8 mouse cellular contexts compared by ENCODE assay signal in genomic region chr8:122336251-122336910, GRCm38 (mm10). TPM values are rescaled to one million over a fixed set of nuclear protein-coding genes. Genes with fewer than 3 reads are reported as not detected.
DNase-seq lines count a peak whose midpoint lies in the region; ATAC-seq and TF ChIP-seq lines count a peak whose summit lies in the region.

No protein-coding gene starts in this region.

- TF ChIP-seq POLR2A in brain, embryonic 14.5 days (IDR thresholded peaks at IDR 0.05; ENCODE audit: borderline replicate concordance, extremely low read depth, insufficient read depth, insufficient read length, poor library complexity, severe bottlenecking): 0 out of 2 replicates have a peak, but pooled peaks have one; percentile 7
- TF ChIP-seq POLR2A in thymus, adult 2 months (IDR thresholded peaks at IDR 0.05; ENCODE audit: control insufficient read depth, extremely low read depth, insufficient read depth, low read length, poor library complexity): no peak

- ATAC-seq in heart, embryonic 16.5 days (replicated peaks; ENCODE audit: extremely low read depth, insufficient read depth, low FRiP score): peak; percentile 21
- peak; percentile 69 for ATAC-seq in midbrain, embryonic 15.5 days (replicated peaks)

- peaks cover 4% of the 10 kb centered on the region for H3K4me1 ChIP-seq in heart, embryonic 16.5 days (ENCODE audit: control insufficient read depth, insufficient read depth, low read length)
- peaks cover 28% of the 10 kb centered on the region for H3K4me1 ChIP-seq in limb, embryonic 10.5 days
- peaks cover 16% of the 10 kb centered on the region for H3K4me1 ChIP-seq in midbrain, embryonic 15.5 days
- H3K4me1 ChIP-seq in thymus, adult 2 months (replicated peaks; ENCODE audit: control insufficient read depth, insufficient read depth, low read length): peaks cover 1% of the 10 kb centered on the region

- no peak for TF ChIP-seq CTCF in brain, embryonic 14.5 days (IDR thresholded peaks at IDR 0.05; ENCODE audit: borderline replicate concordance, extremely low read depth, insufficient read depth, insufficient read length)
- no peak for TF ChIP-seq CTCF in thymus, adult 2 months (IDR thresholded peaks at IDR 0.05; ENCODE audit: borderline replicate concordance, control insufficient read depth, extremely low read depth, insufficient read depth, low read length, poor library complexity)

- H3K36me3 ChIP-seq in heart, embryonic 16.5 days (ENCODE audit: control insufficient read depth, insufficient read depth): peaks cover 36% of the 10 kb centered on the region
- peaks cover 14% of the 10 kb centered on the region for H3K36me3 ChIP-seq in limb, embryonic 10.5 days
- no peaks in the 10 kb centered on the region for H3K36me3 ChIP-seq in midbrain, embryonic 15.5 days (replicated peaks)
- peaks cover 40% of the 10 kb centered on the region for H3K36me3 ChIP-seq in thymus, adult 2 months (ENCODE audit: control insufficient read depth, insufficient read depth, low read length)

- H3K4me3 ChIP-seq in heart, embryonic 16.5 days (ENCODE audit: low read length): peak overlapping the region; percentile 44
- peak overlapping the region; percentile 72 for H3K4me3 ChIP-seq in limb, embryonic 10.5 days
- peak overlapping the region; percentile 50 for H3K4me3 ChIP-seq in midbrain, embryonic 15.5 days
- H3K4me3 ChIP-seq in thymus, adult 2 months (ENCODE audit: control insufficient read depth, insufficient read depth, low read length): no peak overlapping the region

- intact Hi-C loops in gastrocnemius, postnatal 14 days (cut with DNase I; ENCODE audit: low total_unique reads): no loop called here

- H3K9me3 ChIP-seq in heart, embryonic 16.5 days (replicated peaks; ENCODE audit: control insufficient read depth, low read length): no peaks in the 10 kb centered on the region
- H3K9me3 ChIP-seq in limb, embryonic 10.5 days (replicated peaks): no peaks in the 10 kb centered on the region
- no peaks in the 10 kb centered on the region for H3K9me3 ChIP-seq in midbrain, embryonic 15.5 days

- 35% methylated on average over 81 of the region's 81 CpGs for WGBS in heart, embryonic 16.5 days
- WGBS in limb, embryonic 10.5 days: 2% methylated on average over 80 of the region's 81 CpGs
- 4% methylated on average over 81 of the region's 81 CpGs for WGBS in midbrain, embryonic 15.5 days
- WGBS in thymus, adult 2 months: 97% methylated on average over 81 of the region's 81 CpGs

- DNase-seq in heart, adult 11 months: no peak
- peak; percentile 82 for DNase-seq in brain, embryonic 14.5 days (ENCODE audit: low read depth)
- DNase-seq in gastrocnemius, postnatal 14 days: peak; percentile 41
- DNase-seq in limb, embryonic 10.5 days (ENCODE audit: low spot score): peak; percentile 86
- no peak for DNase-seq in MN1 (ENCODE audit: low spot score)
- DNase-seq in thymus, adult 2 months: no peak

- H3K27me3 ChIP-seq in heart, embryonic 16.5 days (ENCODE audit: control insufficient read depth, insufficient read depth, low read length): no peaks in the 10 kb centered on the region
- peaks cover 77% of the 10 kb centered on the region for H3K27me3 ChIP-seq in limb, embryonic 10.5 days (ENCODE audit: low read depth, poor library complexity, severe bottlenecking)
- peaks cover 49% of the 10 kb centered on the region for H3K27me3 ChIP-seq in midbrain, embryonic 15.5 days (replicated peaks)
- H3K27me3 ChIP-seq in thymus, adult 2 months (ENCODE audit: control insufficient read depth, insufficient read depth, low read length): no peaks in the 10 kb centered on the region

- H3K4me2 ChIP-seq in heart, embryonic 16.5 days (ENCODE audit: low read depth, low read length): peak overlapping the region; percentile 66
- peak overlapping the region; percentile 77 for H3K4me2 ChIP-seq in midbrain, embryonic 15.5 days

- H3K9ac ChIP-seq in heart, embryonic 16.5 days (ENCODE audit: low read length): peak overlapping the region; percentile 46; the same call in 1 of the 2 replicates
- peak overlapping the region; percentile 51 for H3K9ac ChIP-seq in midbrain, embryonic 15.5 days

- no peak overlapping the region for H3K27ac ChIP-seq in heart, embryonic 16.5 days (ENCODE audit: low read length)
- H3K27ac ChIP-seq in limb, embryonic 10.5 days: peak overlapping the region; percentile 67
- 0 out of 2 replicates have a peak overlapping the region, but pooled peaks have one; percentile 3 for H3K27ac ChIP-seq in midbrain, embryonic 15.5 days
- H3K27ac ChIP-seq in thymus, adult 2 months (ENCODE audit: control insufficient read depth, insufficient read depth, low read length): no peak overlapping the region

RNA-seq across cellular contexts. Expression of gene Trhr2, which starts 24.2 kb away (rescaled TPM):
- not detected in 2 replicates for polyA plus RNA-seq in heart, embryonic 16.5 days (2015; fragmentation: Nextera tagmentation; extraction: Ambion mirVana)
- 0.09 and 0.10 TPM in 2 replicates for polyA plus RNA-seq in brain, embryonic 14.5 days (2012; rRNA removed)
- total RNA-seq in gastrocnemius, postnatal 14 days (2021): not detected
- polyA plus RNA-seq in limb, embryonic 10.5 days (2016; fragmentation: Nextera tagmentation; extraction: Ambion mirVana): not detected in 2 replicates
- polyA plus RNA-seq in midbrain, embryonic 15.5 days (2015; fragmentation: Nextera tagmentation; extraction: Ambion mirVana): not detected in 2 replicates
- 0.35 and 0.51 TPM in 2 replicates for polyA plus RNA-seq in thymus, adult 2 months (2012; rRNA removed)

RNA-seq across cellular contexts. Expression of gene Zc3h18, which starts 40.0 kb away (rescaled TPM):
- 28.2 and 28.7 TPM in 2 replicates for polyA plus RNA-seq in heart, embryonic 16.5 days (2015; fragmentation: Nextera tagmentation; extraction: Ambion mirVana)
- polyA plus RNA-seq in brain, embryonic 14.5 days (2012; rRNA removed): 44.5 and 51.8 TPM in 2 replicates
- 10 to 100 TPM; 21.6 to 23.5 TPM for total RNA-seq in gastrocnemius, postnatal 14 days (2021)
- polyA plus RNA-seq in limb, embryonic 10.5 days (2016; fragmentation: Nextera tagmentation; extraction: Ambion mirVana): 84.2 and 86.1 TPM in 2 replicates
- 38.9 and 41.3 TPM in 2 replicates for polyA plus RNA-seq in midbrain, embryonic 15.5 days (2015; fragmentation: Nextera tagmentation; extraction: Ambion mirVana)
- 66.3 and 69.8 TPM in 2 replicates for polyA plus RNA-seq in thymus, adult 2 months (2012; rRNA removed)

RNA-seq across cellular contexts. Expression of gene Zfpm1, which starts 54.4 kb away (rescaled TPM):
- polyA plus RNA-seq in heart, embryonic 16.5 days (2015; fragmentation: Nextera tagmentation; extraction: Ambion mirVana): 2.9 and 3.1 TPM in 2 replicates
- polyA plus RNA-seq in brain, embryonic 14.5 days (2012; rRNA removed): 8.1 and 16.9 TPM in 2 replicates
- 1 to 10 TPM; 8.4 to 8.6 TPM for total RNA-seq in gastrocnemius, postnatal 14 days (2021)
- 1.3 and 1.5 TPM in 2 replicates for polyA plus RNA-seq in limb, embryonic 10.5 days (2016; fragmentation: Nextera tagmentation; extraction: Ambion mirVana)
- polyA plus RNA-seq in midbrain, embryonic 15.5 days (2015; fragmentation: Nextera tagmentation; extraction: Ambion mirVana): 1.5 and 1.8 TPM in 2 replicates
- polyA plus RNA-seq in thymus, adult 2 months (2012; rRNA removed): 100 and 134 TPM in 2 replicates

Comparison
In these comparisons a context has a peak if more than half of its experiments do, and no peak if none do; other contexts are left out.
1. H3K27ac ChIP-seq: peak in limb, embryonic 10.5 days (single experiment) and midbrain, embryonic 15.5 days (single experiment); none in heart, embryonic 16.5 days (single experiment) and thymus, adult 2 months (single experiment).
2. DNase-seq: peak in brain, embryonic 14.5 days (single experiment), gastrocnemius, postnatal 14 days (single experiment) and limb, embryonic 10.5 days (single experiment); none in heart, adult 11 months (single experiment), MN1 (single experiment) and thymus, adult 2 months (single experiment).